Mouse (Mus musculus) forebrain, postnatal 0 days (tissue): Measurements from ENCODE around the gene Zbtb22. TPM values are rescaled to one million over a fixed set of nuclear protein-coding genes. Genes with fewer than 3 reads are reported as not detected.
"Not testable (repeated sequence)": the region's sequence is repeated elsewhere in the genome, so short reads cannot be mapped to it uniquely, and the experiment has no call there.

Experiments used
- ATAC-seq: fragments of 200-750 bp; cut with Nextera tagmentation; 2 replicates; pipeline ENCODE4 v1.8.0; 2017; ENCODE audit warnings: mild to moderate bottlenecking, moderate library complexity
- DNase-seq: peaks from one replicate; pipeline ENCODE4 v3.0.0-alpha.2; 2015
- H3K27ac ChIP-seq: fragments of 300-500 bp; sonication (generic); 2 replicates; pipeline ENCODE4 v1.5.1; 2014; ENCODE audit warnings: low read depth, mild to moderate bottlenecking, antibody characterized with exemption, low read length, moderate library complexity, mixed read lengths
- H3K27me3 ChIP-seq: fragments of 300-500 bp; sonication (generic); 2 replicates; pipeline ENCODE4 v1.6.1; 2014; ENCODE audit warnings: mild to moderate bottlenecking, low read length, mixed read lengths; ENCODE audit not compliant: insufficient read depth
- H3K36me3 ChIP-seq: fragments of 300-500 bp; sonication (generic); 2 replicates; pipeline ENCODE4 v1.6.1; 2014; ENCODE audit warnings: mild to moderate bottlenecking, moderate library complexity; ENCODE audit not compliant: insufficient read depth
- H3K4me1 ChIP-seq: fragments of 300-500 bp; sonication (generic); 2 replicates; pipeline ENCODE4 v1.6.1; 2014; ENCODE audit warnings: antibody characterized with exemption; ENCODE audit not compliant: insufficient read depth
- H3K4me2 ChIP-seq: fragments of 300-500 bp; sonication (generic); 2 replicates; pipeline ENCODE4 v1.6.1; 2014; ENCODE audit warnings: low read depth, mild to moderate bottlenecking, moderate library complexity
- H3K4me3 ChIP-seq: fragments of 300-500 bp; sonication (generic); 2 replicates; pipeline ENCODE4 v1.5.1; 2014; ENCODE audit warnings: low read depth, low read length, mixed read lengths
- H3K9ac ChIP-seq: fragments of 300-500 bp; sonication (generic); 2 replicates; pipeline ENCODE4 v1.6.1; 2014; ENCODE audit warnings: mild to moderate bottlenecking
- H3K9me3 ChIP-seq: fragments of 300-500 bp; sonication (generic); 2 replicates; pipeline ENCODE4 v1.6.1; 2016; ENCODE audit warnings: low read length
- CTCF ChIP-seq: sonication (generic); IDR thresholded peaks from 2 replicates; pipeline ENCODE4 v1.5.1; 2016; ENCODE audit warnings: antibody characterized with exemption, control low read depth, low read depth
- WGBS: fragments of 180-500 bp; shearing (Covaris S2); extraction: QIAGEN DNeasy Blood & Tissue Kit; methylation state at CpG from one replicate; pipeline ENCODE4 v1.1.7; 2014; 5-methylcytosine and 5-hydroxymethylcytosine counted together
- polyA plus RNA-seq: library from polyadenylated mRNA; unstranded; fragments of >200 nt; fragmentation: Nextera tagmentation; extraction: Ambion mirVana; gene quantifications from 2 replicates; pipeline ENCODE4 v1.2.1, GENCODE M21; 2015
- total RNA-seq: library from RNA; depleted of rRNA; stranded (reverse); fragments of >200 nt; gene quantifications from 2 replicates; pipeline ENCODE4 v1.2.3, GENCODE M21; 2014

Zbtb22 gene
- total and polyA plus RNA-seq, 2 experiments from 2014 or later: 22.3 to 44.0 TPM

DNA sequence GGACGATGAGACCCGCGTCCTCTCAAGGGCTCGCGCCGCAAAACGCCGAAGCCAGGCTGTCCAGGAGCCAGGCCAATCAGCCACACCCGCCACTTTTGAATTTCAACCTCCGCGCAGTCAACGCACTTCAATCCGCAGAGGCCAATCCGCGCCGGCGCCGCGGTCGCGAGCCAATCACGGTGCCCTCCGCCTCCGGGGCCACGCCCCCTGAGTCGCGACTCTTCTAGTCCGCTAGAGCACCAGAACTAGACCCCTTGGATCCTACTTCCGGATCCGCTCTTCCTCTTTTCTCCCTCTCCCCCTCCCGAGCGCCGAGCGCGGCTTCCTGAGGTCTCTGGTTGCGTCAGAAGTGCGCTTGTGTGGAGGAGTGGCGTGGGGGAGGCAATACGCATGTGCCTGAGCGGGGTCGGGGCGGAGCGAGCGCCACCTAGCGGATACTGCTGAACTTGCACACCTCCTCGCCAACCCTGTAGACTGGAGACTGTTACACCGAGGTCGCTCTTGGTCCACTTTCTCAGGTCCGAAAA, 25.1 kb upstream of the Zbtb22 start, which contains the start of gene Kifc1:
Gene Kifc1, minus strand, starts transcription at position 129 of the 527 bp plus-strand sequence.
- H3K4me2 ChIP-seq: peak within 1 kb of the TSS; percentile 71
- ATAC-seq: peak; percentile 100
- no peaks in the 10 kb centered on the region for H3K9me3 ChIP-seq
- DNase-seq: peak; percentile 100
- H3K9ac ChIP-seq: peak within 1 kb of the TSS; percentile 6
- peak; percentile 99 for TF ChIP-seq CTCF
- H3K36me3 ChIP-seq: no peaks in the 10 kb centered on the region
- WGBS: under 1% methylated on average over 49 of the region's 49 CpGs
- no peak within 1 kb of the TSS for H3K27ac ChIP-seq
- H3K4me1 ChIP-seq: no peaks in the 10 kb centered on the region
- no peaks in the 10 kb centered on the region for H3K27me3 ChIP-seq
- peak within 1 kb of the TSS; percentile 44 for H3K4me3 ChIP-seq

DNA sequence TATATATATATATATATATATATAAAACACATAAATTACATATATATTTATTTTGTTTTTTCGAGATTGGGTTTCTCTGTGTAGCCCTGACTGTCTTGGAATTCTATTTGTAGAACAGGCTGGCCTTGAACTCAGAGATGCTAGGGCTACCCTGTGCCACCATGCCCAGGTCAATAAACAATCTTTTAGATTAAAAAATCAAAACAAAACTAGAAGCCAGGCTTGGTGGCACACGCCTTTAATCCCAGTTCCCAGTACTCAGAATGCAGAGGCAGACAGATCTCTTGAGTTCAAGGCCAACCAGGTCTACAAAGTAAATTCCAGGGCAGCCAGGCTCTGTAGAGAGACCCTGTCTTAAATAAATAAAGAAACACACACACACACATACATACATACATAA, 24.3 kb upstream of the Zbtb22 start:
- DNase-seq (no peak), ATAC-seq (no peak)
- TF ChIP-seq CTCF: no peak
- Histone ChIP-seq H3K9ac (no peak overlapping the region), H3K4me2 (no peak overlapping the region), H3K27me3 (no peaks in the 10 kb centered on the region), H3K36me3 (no peaks in the 10 kb centered on the region), H3K9me3 (no peaks in the 10 kb centered on the region), H3K27ac (no peak overlapping the region), H3K4me1 (no peaks in the 10 kb centered on the region), H3K4me3 (no peak overlapping the region)
- WGBS: 70% methylated on average over 2 of the region's 2 CpGs

DNA sequence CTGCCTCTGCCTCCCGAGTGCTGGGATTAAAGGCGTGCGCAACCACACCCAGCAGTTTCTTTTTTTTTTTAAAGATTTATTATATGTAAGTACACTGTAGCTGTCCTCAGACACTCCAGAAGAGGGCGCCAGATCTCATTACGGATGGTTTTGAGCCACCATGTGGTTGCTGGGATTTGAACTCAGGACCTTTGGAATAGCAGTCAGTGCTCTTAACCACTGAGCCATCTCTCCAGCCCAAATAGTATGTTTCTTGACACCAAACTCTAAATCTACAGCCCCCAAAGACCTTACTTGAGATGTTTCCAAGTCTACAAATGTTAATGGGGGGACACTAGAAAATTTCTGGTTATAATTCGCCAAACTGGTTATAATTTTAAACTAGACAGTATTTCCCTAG, 23.8 kb upstream of the Zbtb22 start:
- not testable (repeated sequence) for H3K27me3 ChIP-seq, H3K4me1 ChIP-seq, H3K4me3 ChIP-seq, ATAC-seq, H3K36me3 ChIP-seq, H3K27ac ChIP-seq, H3K9ac ChIP-seq, H3K9me3 ChIP-seq, DNase-seq, H3K4me2 ChIP-seq
- 0 out of 2 replicates have a peak, but pooled peaks have one; percentile 3 for TF ChIP-seq CTCF
- 75% methylated on average over 6 of the region's 6 CpGs for WGBS

- TF ChIP-seq CTCF: no peak
- no peak for ATAC-seq
- 29% methylated on average over 7 of the region's 7 CpGs for WGBS
Measured at GRCm38 (mm10) chr17:33892429-33892828, 23.3 kb upstream of the Zbtb22 start.

DNA sequence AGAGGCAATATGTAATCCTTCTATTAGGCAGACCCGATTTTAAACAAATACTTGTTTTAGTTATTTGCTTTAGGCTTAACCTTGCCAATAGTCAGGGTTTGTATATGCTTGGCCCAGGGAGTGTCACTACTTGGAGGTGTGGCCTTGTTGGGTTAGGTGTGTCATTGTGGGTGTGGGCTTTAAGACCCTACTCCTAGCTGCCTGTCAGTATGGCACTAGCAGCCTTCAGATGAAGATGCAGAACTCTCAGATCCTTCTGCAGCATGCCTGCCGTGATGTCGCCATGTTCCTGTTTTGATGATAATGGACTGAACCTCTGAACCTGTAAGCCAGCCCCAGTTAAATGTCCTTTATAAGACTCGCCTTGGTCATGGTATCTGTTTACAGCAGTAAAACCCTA, 22.7 kb upstream of the Zbtb22 start:
- not testable (repeated sequence) for DNase-seq, H3K4me3 ChIP-seq, H3K27me3 ChIP-seq, ATAC-seq, H3K4me1 ChIP-seq, H3K36me3 ChIP-seq, H3K27ac ChIP-seq, H3K9me3 ChIP-seq, H3K4me2 ChIP-seq, H3K9ac ChIP-seq
- WGBS: 83% methylated on average over 4 of the region's 4 CpGs

More at GRCm38 (mm10) chr17:33892429-33892828, 23.3 kb upstream of the Zbtb22 start:
- Histone ChIP-seq H3K4me2 (no peak overlapping the region), H3K4me1 (no peaks in the 10 kb centered on the region), H3K9ac (no peak overlapping the region), H3K9me3 (no peaks in the 10 kb centered on the region), H3K36me3 (no peaks in the 10 kb centered on the region), H3K4me3 (no peak overlapping the region), H3K27ac (no peak overlapping the region), H3K27me3 (no peaks in the 10 kb centered on the region)
- no peak for DNase-seq

DNA sequence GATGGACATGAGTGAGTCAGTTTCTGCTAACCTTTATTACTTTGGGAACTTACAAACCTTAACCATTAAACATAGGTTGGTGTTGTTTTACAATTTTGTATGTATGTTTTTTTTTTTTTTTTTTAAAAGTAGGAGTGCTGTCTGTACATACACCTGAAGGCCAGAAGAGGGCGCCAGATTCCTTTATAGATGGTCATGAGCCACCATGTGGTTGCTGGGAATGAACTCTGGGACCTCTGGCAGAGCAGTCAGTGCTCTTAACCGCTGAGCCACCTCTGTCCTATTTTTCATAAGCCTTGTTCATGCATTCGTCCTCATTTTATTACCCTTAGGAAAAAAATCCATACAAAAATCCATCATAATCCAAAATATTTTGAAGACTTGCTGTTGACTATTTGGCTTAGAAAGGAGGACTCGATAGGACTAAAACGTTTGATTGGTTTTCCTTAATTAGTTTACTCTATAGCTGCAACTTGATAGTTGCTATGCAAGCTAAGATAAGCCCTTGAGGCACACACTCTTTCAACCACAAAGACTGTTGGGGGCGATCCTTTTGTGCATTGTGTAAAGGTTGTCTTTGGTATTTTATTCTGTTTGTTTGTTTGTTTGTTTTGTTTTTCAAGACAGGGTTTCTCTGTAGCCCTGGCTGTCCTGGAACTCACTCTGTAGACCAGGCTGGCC, 18.4 kb upstream of the Zbtb22 start:
- Histone ChIP-seq H3K36me3 (no peaks in the 10 kb centered on the region), H3K9ac (no peak overlapping the region), H3K4me1 (no peaks in the 10 kb centered on the region), H3K27me3 (no peaks in the 10 kb centered on the region), H3K9me3 (no peaks in the 10 kb centered on the region), H3K4me3 (no peak overlapping the region), H3K4me2 (no peak overlapping the region), H3K27ac (no peak overlapping the region)
- DNase-seq (peak; percentile 57), ATAC-seq (no peak)
- TF ChIP-seq CTCF: peak; percentile 62
- WGBS: 43% methylated on average over 6 of the region's 6 CpGs

GRCm38 (mm10) chr17:33898193-33898592, 17.5 kb upstream of the Zbtb22 start:
- H3K27ac ChIP-seq, H3K36me3 ChIP-seq, H3K27me3 ChIP-seq, H3K4me2 ChIP-seq, DNase-seq, H3K4me1 ChIP-seq, ATAC-seq, H3K9me3 ChIP-seq, H3K9ac ChIP-seq, H3K4me3 ChIP-seq: not testable (repeated sequence)
- 89% methylated on average over 4 of the region's 4 CpGs for WGBS
